Mouse (Mus musculus) lung, postnatal 0 days (tissue): Measurements from ENCODE around the gene Txndc2.

Source experiments
- CTCF ChIP-seq: IDR thresholded peaks from 2 replicates; pipeline ENCODE4 v1.5.1; 2016; ENCODE audit warnings: antibody characterized with exemption, mild to moderate bottlenecking
- EP300 ChIP-seq: IDR thresholded peaks from 2 replicates; pipeline ENCODE4 v1.6.1; 2016; ENCODE audit warnings: antibody characterized with exemption, mild to moderate bottlenecking, control low read depth

- TF ChIP-seq CTCF, result no peak
- no peak for TF ChIP-seq EP300
Observed at GRCm38 (mm10) chr17:65594687-65595086, 47.3 kb downstream of the Txndc2 start.
